Mouse (Mus musculus) G1E (cell line): ENCODE results near the gene Tomm22. TPM values are rescaled to one million over a fixed set of nuclear protein-coding genes. Genes with fewer than 3 reads are reported as not detected.
"Not testable (repeated sequence)": the region's sequence is repeated elsewhere in the genome, so short reads cannot be mapped to it uniquely, and the experiment has no call there.

ENCODE experiments used
- ATAC-seq: 2 replicates; pipeline ENCODE4 v1.8.0; 2016; ENCODE audit warnings: mild to moderate bottlenecking; ENCODE audit not compliant: insufficient number of reproducible peaks, poor library complexity, low FRiP score, severe bottlenecking; ENCODE audit errors: extremely low read depth
- DNase-seq: peaks from one replicate; pipeline ENCODE4 v3.0.0; 2012; ENCODE audit warnings: low spot score
- H3K27me3 ChIP-seq: 2 replicates; pipeline ENCODE4 v1.6.1; 2012; ENCODE audit warnings: mild to moderate bottlenecking, low read length, inconsistent platforms; ENCODE audit not compliant: insufficient read depth
- H3K36me3 ChIP-seq: replicated peaks from 2 replicates; pipeline ENCODE3; 2012; ENCODE audit warnings: mild to moderate bottlenecking, inconsistent platforms
- H3K4me1 ChIP-seq: 2 replicates; pipeline ENCODE4 v1.6.1; 2012; ENCODE audit warnings: low read depth, low read length, inconsistent platforms, mixed read lengths; ENCODE audit not compliant: insufficient read depth
- H3K4me3 ChIP-seq: 2 replicates; pipeline ENCODE4 v1.5.1; 2012; ENCODE audit warnings: low read depth, mild to moderate bottlenecking, inconsistent platforms, low read length, moderate library complexity, mixed read lengths
- H3K9me3 ChIP-seq: replicated peaks from 2 replicates; pipeline ENCODE4 v1.6.1; 2012; ENCODE audit warnings: inconsistent platforms
- CTCF ChIP-seq: IDR thresholded peaks from 2 replicates; pipeline ENCODE4 v1.5.1; 2012; ENCODE audit warnings: low read depth, low read length, inconsistent platforms, mixed read lengths
- GATA1 ChIP-seq: IDR thresholded peaks from 2 replicates; pipeline ENCODE4 v1.6.1; 2012; ENCODE audit warnings: borderline replicate concordance, low read length, inconsistent platforms, mixed read lengths
- GATA2 ChIP-seq: IDR thresholded peaks from 2 replicates; pipeline ENCODE4 v1.6.1; 2012; ENCODE audit warnings: low read depth, low read length, inconsistent platforms, borderline replicate concordance
- POLR2AphosphoS5 ChIP-seq: IDR thresholded peaks from 2 replicates; pipeline ENCODE4 v1.6.1; 2012; ENCODE audit warnings: low read depth, low read length, inconsistent platforms; ENCODE audit not compliant: insufficient replicate concordance
- TAL1 ChIP-seq: conservative IDR thresholded peaks from 2 replicates; pipeline ENCODE4 v1.6.1; 2012; ENCODE audit warnings: low read depth, low read length, inconsistent platforms, mixed read lengths
- polyA plus RNA-seq: library from polyadenylated mRNA; stranded (reverse); fragments of >175 nt; gene quantifications from 2 replicates; pipeline ENCODE4 v1.2.3, GENCODE M21; 2012
- total RNA-seq, 2 experiments: library from RNA; stranded (forward) in 1 of 2; stranded (reverse) in 1 of 2; fragments of 200-1000 nt in 1 of 2; fragments of >200 nt in 1 of 2; fragmentation: Nextera tagmentation in 1 of 2; gene quantifications; 2 replicates each; pipeline ENCODE4 v1.2.3; 2014 to 2017

Tomm22 gene
- total and polyA plus RNA-seq, 3 experiments = 103 to 144 (median 116) TPM

DNA sequence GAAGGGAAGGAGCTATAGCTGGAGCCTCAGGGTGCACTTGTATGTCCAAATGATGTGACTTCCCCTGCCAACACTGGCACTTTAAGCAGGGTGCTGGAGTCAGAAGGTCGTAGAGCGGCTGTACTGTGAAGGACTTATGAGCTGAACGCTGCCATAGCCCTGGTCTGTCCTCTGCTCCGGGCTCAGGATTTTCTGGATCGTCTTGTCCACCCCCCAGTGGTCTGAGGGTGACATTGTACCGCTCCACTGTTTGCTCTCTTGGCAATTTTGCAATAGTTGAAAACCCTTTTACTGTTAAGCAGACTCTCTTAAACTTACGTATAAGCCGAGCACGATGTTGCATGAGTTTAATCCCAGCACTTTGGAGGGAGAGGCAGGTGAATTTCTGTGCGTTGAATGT, 1.5 kb upstream of the Tomm22 start:
- DNase-seq (no peak), ATAC-seq (no peak)
- H3K4me3 ChIP-seq = no peak overlapping the region
- H3K9me3 ChIP-seq = no peaks in the 10 kb centered on the region
- peaks cover 69% of the 10 kb centered on the region for H3K36me3 ChIP-seq
- TF ChIP-seq POLR2AphosphoS5 (no peak), CTCF (no peak), TAL1 (no peak), GATA2 (no peak), GATA1 (no peak)
- no peaks in the 10 kb centered on the region for H3K27me3 ChIP-seq
- H3K4me1 ChIP-seq = peaks cover 25% of the 10 kb centered on the region

DNA sequence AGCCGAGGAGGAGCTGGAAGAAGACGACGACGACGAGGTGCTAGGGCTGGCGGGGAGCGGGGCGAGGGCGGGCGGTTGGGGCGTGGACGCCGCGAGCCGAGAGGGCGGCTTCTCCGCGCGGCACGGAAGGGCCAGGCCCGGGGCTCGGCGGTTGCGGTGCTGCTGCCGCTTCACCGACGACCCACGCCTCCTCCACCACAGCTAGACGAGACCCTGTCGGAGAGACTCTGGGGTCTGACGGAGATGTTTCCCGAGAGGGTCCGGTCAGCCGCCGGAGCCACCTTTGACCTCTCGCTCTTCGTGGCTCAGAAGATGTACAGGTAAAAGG, 275 bp downstream of the Tomm22 start:
- TF ChIP-seq TAL1 = no peak
- TF ChIP-seq CTCF = no peak
- TF ChIP-seq POLR2AphosphoS5 = no peak
- no peak for TF ChIP-seq GATA1
- no peak for TF ChIP-seq GATA2
- H3K4me3 ChIP-seq = peak overlapping the region; percentile 90
- peaks cover 70% of the 10 kb centered on the region for H3K36me3 ChIP-seq
- ATAC-seq (no peak), DNase-seq (no peak)
- no peaks in the 10 kb centered on the region for H3K27me3 ChIP-seq
- H3K4me1 ChIP-seq = peaks cover 35% of the 10 kb centered on the region
- H3K9me3 ChIP-seq = no peaks in the 10 kb centered on the region

DNA sequence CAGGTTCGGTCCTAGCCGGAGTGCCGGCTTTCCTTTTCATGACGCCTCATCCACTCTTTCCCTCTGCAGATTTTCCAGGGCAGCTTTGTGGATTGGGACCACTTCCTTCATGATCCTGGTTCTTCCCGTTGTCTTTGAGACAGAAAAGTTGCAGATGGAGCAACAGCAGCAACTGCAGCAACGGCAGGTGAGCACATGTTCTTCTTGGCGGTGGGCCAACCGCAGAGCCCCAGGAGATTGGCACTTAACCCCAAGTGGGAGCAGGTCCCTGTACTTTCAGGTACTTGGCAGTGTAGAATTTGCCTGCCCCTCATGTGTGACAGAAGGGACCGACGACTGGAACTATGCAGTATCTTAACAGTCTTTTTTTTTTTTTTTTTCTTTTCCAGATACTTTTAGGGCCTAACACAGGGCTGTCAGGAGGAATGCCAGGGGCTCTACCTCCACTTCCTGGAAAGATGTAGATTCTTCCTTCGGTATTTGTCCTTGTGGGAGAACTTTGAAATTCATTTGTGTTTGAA, 1.2 kb downstream of the Tomm22 start:
- not testable (repeated sequence) for H3K9me3 ChIP-seq, ATAC-seq, H3K27me3 ChIP-seq, DNase-seq
- Histone ChIP-seq H3K36me3 (peaks cover 70% of the 10 kb centered on the region), H3K4me1 (peaks cover 31% of the 10 kb centered on the region), H3K4me3 (peak overlapping the region; percentile 90)

DNA sequence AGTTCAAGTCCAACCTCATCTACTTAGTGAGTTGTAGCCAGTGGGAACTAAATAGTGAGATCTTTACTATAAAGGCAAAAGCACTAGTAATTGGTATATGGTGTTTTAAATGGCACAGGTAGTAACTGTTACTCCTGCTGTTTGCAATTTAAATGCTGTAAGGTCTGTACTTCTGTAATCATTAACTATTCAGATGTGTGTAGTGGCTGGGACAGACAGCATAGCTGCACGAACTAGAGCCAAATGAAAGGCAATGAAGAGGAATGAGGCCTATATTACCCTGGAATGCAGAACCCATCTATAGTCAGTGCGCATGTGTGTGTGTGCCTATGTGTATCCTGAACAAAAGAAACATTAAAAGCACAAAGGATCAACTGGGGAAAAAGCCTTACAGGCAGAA, 7.3 kb downstream of the Tomm22 start:
- H3K4me1 ChIP-seq = peaks cover 49% of the 10 kb centered on the region
- H3K27me3 ChIP-seq = no peaks in the 10 kb centered on the region
- peaks cover 90% of the 10 kb centered on the region for H3K36me3 ChIP-seq
- ATAC-seq = no peak
- DNase-seq = no peak
- H3K9me3 ChIP-seq = no peaks in the 10 kb centered on the region
- no peak for TF ChIP-seq POLR2AphosphoS5
- TF ChIP-seq TAL1 = no peak
- no peak for TF ChIP-seq GATA2
- TF ChIP-seq CTCF = no peak
- TF ChIP-seq GATA1 = no peak
- no peak overlapping the region for H3K4me3 ChIP-seq

DNA sequence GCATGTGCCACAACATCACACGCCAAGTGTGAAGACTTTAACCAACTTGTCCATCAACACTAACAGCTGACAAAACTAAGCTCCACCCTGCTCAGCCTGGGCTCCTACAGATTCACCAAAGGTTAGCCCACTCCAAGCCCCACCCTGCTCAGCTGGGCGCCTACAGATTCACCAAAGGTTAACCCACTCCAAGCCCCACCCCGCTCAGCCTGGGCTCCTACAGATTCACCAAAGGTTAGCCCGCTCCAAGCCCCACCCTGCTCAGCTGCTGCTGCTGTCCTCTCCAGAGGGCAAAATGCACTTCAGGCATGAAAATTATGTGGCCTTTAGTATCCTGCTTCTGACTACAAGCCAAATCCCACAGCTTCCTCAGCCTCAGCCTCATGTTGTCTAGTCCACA, 11.3 kb downstream of the Tomm22 start:
- H3K4me3 ChIP-seq = peak overlapping the region; percentile 10; the same call in 1 of the 2 replicates
- peaks cover 73% of the 10 kb centered on the region for H3K4me1 ChIP-seq
- no peak for TF ChIP-seq CTCF
- TF ChIP-seq GATA1 = no peak
- no peak for TF ChIP-seq TAL1
- TF ChIP-seq GATA2 = no peak
- no peak for TF ChIP-seq POLR2AphosphoS5
- no peaks in the 10 kb centered on the region for H3K9me3 ChIP-seq
- DNase-seq (no peak), ATAC-seq (no peak)
- H3K27me3 ChIP-seq = no peaks in the 10 kb centered on the region
- H3K36me3 ChIP-seq = peaks cover 85% of the 10 kb centered on the region

DNA sequence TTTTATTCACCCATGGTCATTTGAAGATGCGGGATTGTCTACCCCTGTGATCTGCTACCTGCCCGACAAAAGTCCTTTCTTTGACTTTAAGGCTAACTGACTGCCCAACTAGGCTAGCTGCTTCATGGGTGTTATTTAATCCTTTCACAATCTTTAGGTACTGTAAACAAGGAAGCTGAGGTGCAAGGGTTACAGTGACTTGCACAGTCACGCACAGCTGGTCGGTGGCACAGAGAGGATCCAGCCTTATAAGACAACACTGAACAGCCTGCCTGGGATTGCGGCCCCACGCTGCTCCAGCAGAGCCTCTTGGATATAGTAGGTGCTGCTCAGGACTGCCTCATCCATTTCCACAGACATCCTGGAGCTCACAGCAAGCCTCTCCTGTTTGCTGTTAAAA, 12.5 kb downstream of the Tomm22 start:
- no peak for TF ChIP-seq CTCF
- peaks cover 74% of the 10 kb centered on the region for H3K36me3 ChIP-seq
- DNase-seq (no peak), ATAC-seq (no peak)
- H3K27me3 ChIP-seq = no peaks in the 10 kb centered on the region
- peaks cover 68% of the 10 kb centered on the region for H3K4me1 ChIP-seq
- H3K9me3 ChIP-seq = no peaks in the 10 kb centered on the region
- H3K4me3 ChIP-seq = peak overlapping the region; percentile 53; the same call in 1 of the 2 replicates

DNA sequence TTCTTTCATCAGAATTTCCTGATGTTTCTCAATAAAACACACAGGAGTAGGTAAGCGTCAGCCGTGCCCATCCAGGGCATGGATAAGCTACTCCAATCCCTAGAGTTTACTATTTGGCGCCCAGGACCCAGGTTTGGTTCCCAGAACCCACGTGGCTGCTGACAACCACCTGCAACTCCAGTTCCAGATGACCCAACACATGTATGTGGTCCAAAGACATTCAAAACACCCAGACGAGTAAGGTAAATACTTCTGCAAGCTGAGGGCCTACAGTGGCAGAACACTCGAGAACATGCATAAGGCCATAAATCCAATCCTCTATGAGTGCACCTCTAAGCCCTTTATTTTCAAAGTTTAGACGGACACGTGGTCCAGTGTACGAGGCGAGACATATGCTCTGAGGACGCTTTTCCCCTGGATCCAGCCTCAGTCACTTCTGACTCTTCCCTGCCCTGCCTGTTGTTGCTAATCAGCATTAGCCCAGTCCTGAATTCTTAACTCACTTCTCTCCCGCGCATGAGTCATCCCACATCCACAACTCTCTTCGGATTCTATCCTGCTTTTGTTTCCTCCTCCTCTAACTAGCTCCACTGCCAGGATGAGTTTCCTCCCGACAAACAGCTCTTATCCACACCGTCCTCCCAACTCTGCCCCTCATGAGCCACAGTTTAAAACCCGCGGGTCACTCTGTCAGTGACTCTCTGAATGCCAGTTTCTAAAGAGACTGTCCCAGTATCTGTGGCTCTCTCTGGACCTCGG, 13.2 kb downstream of the Tomm22 start:
- H3K27me3 ChIP-seq = no peaks in the 10 kb centered on the region
- peaks cover 73% of the 10 kb centered on the region for H3K4me1 ChIP-seq
- ATAC-seq (no peak), DNase-seq (no peak)
- TF ChIP-seq CTCF (no peak), POLR2AphosphoS5 (no peak)
- no peaks in the 10 kb centered on the region for H3K9me3 ChIP-seq
- H3K36me3 ChIP-seq = peaks cover 67% of the 10 kb centered on the region
- peak overlapping the region; percentile 36; the same call in 1 of the 2 replicates for H3K4me3 ChIP-seq
